Mouse (Mus musculus): Measurements from ENCODE around the gene Zbtb9. TPM values are rescaled to one million over a fixed set of nuclear protein-coding genes. Genes with fewer than 3 reads are reported as not detected.
A peak's percentile ranks its signal among the peaks of the same experiment; 100 is the strongest.

Zbtb9 gene
- polyA plus RNA-seq, 1 experiment from 2014 or later, result 13.3 TPM

GRCm38 (mm10) chr17:27011167-27011566 lies 38.2 kb downstream of the Zbtb9 start:
- no peak for TF ChIP-seq CTCF (IDR thresholded peaks at IDR 0.05; ENCODE audit: low read depth)
- WGBS, result 86% methylated on average over 10 of the region's 10 CpGs
- no peak for DNase-seq

GRCm38 (mm10) chr17:27011998-27012672 lies 39.2 kb downstream of the Zbtb9 start:
- TF ChIP-seq CTCF (IDR thresholded peaks at IDR 0.05; ENCODE audit: low read depth), result no peak; the same call in 1 of the 2 replicates
- no peak overlapping the region for H3K27ac ChIP-seq (ENCODE audit: low read depth)
- H3K4me3 ChIP-seq (ENCODE audit: low read depth, low read length), result no peak overlapping the region
- DNase-seq (peak; percentile 23), ATAC-seq (ENCODE audit: insufficient read depth) (no peak)
- H3K36me3 ChIP-seq (ENCODE audit: insufficient read depth), result no peaks in the 10 kb centered on the region
- H3K9ac ChIP-seq, result no peak overlapping the region
- 59% methylated on average over 14 of the region's 14 CpGs for WGBS
- H3K4me1 ChIP-seq (ENCODE audit: insufficient read depth), result no peaks in the 10 kb centered on the region
- H3K4me2 ChIP-seq, result no peak overlapping the region
- H3K9me3 ChIP-seq (ENCODE audit: low read depth, low read length), result no peaks in the 10 kb centered on the region
- no peaks in the 10 kb centered on the region for H3K27me3 ChIP-seq (ENCODE audit: insufficient read depth, low read length)

More at GRCm38 (mm10) chr17:27011167-27011566, 38.2 kb downstream of the Zbtb9 start:
- Histone ChIP-seq H3K9me3 (ENCODE audit: low read depth, low read length) (no peaks in the 10 kb centered on the region), H3K4me2 (no peak overlapping the region), H3K4me1 (ENCODE audit: insufficient read depth) (no peaks in the 10 kb centered on the region), H3K4me3 (ENCODE audit: low read depth, low read length) (no peak overlapping the region), H3K36me3 (ENCODE audit: insufficient read depth) (no peaks in the 10 kb centered on the region), H3K27me3 (ENCODE audit: insufficient read depth, low read length) (no peaks in the 10 kb centered on the region), H3K27ac (ENCODE audit: low read depth) (no peak overlapping the region), H3K9ac (no peak overlapping the region)
- no peak for ATAC-seq (ENCODE audit: insufficient read depth)

GRCm38 (mm10) chr17:27012909-27013308 lies 39.9 kb downstream of the Zbtb9 start:
- no peak overlapping the region for H3K27ac ChIP-seq (ENCODE audit: low read depth)
- WGBS, result 23% methylated on average over 6 of the region's 6 CpGs
- H3K4me1 ChIP-seq (ENCODE audit: insufficient read depth), result no peaks in the 10 kb centered on the region
- no peak overlapping the region for H3K4me3 ChIP-seq (ENCODE audit: low read depth, low read length)
- H3K4me2 ChIP-seq, result no peak overlapping the region
- no peak for TF ChIP-seq CTCF (IDR thresholded peaks at IDR 0.05; ENCODE audit: low read depth)
- ATAC-seq (ENCODE audit: insufficient read depth), result no peak
- H3K36me3 ChIP-seq (ENCODE audit: insufficient read depth), result no peaks in the 10 kb centered on the region
- no peak overlapping the region for H3K9ac ChIP-seq
- no peaks in the 10 kb centered on the region for H3K9me3 ChIP-seq (ENCODE audit: low read depth, low read length)
- H3K27me3 ChIP-seq (ENCODE audit: insufficient read depth, low read length), result no peaks in the 10 kb centered on the region
- DNase-seq, result peak; percentile 26

GRCm38 (mm10) chr17:27017564-27018499 lies 44.9 kb downstream of the Zbtb9 start:
- Histone ChIP-seq H3K4me1 (ENCODE audit: insufficient read depth) (no peaks in the 10 kb centered on the region), H3K27me3 (ENCODE audit: insufficient read depth, low read length) (no peaks in the 10 kb centered on the region), H3K4me2 (peak overlapping the region; percentile 73), H3K27ac (ENCODE audit: low read depth) (peak overlapping the region; percentile 37; the same call in 1 of the 2 replicates), H3K9ac (peak overlapping the region; percentile 53), H3K4me3 (ENCODE audit: low read depth, low read length) (peak overlapping the region; percentile 49), H3K36me3 (ENCODE audit: insufficient read depth) (peaks cover 32% of the 10 kb centered on the region), H3K9me3 (ENCODE audit: low read depth, low read length) (no peaks in the 10 kb centered on the region)
- no peak for TF ChIP-seq CTCF (IDR thresholded peaks at IDR 0.05; ENCODE audit: low read depth)
- ATAC-seq (ENCODE audit: insufficient read depth), result peak; percentile 57
- peak; percentile 97 for DNase-seq
- 8% methylated on average over 34 of the region's 34 CpGs for WGBS

- no peak for DNase-seq
- WGBS, result 29% methylated on average over 12 of the region's 12 CpGs
- ATAC-seq (ENCODE audit: insufficient read depth), result no peak
- H3K4me3 ChIP-seq (ENCODE audit: low read depth, low read length), result peak overlapping the region; percentile 49
- TF ChIP-seq CTCF (IDR thresholded peaks at IDR 0.05; ENCODE audit: low read depth), result no peak
- H3K36me3 ChIP-seq (ENCODE audit: insufficient read depth), result peaks cover 38% of the 10 kb centered on the region
- no peaks in the 10 kb centered on the region for H3K27me3 ChIP-seq (ENCODE audit: insufficient read depth, low read length)
- no peaks in the 10 kb centered on the region for H3K4me1 ChIP-seq (ENCODE audit: insufficient read depth)
- no peak overlapping the region for H3K27ac ChIP-seq (ENCODE audit: low read depth)
- H3K9me3 ChIP-seq (ENCODE audit: low read depth, low read length), result no peaks in the 10 kb centered on the region
- H3K9ac ChIP-seq, result peak overlapping the region; percentile 53
- H3K4me2 ChIP-seq, result peak overlapping the region; percentile 73
Measured at GRCm38 (mm10) chr17:27018555-27019196, 45.7 kb downstream of the Zbtb9 start.

- H3K9ac ChIP-seq, result no peak overlapping the region
- no peak for ATAC-seq (ENCODE audit: insufficient read depth)
- DNase-seq, result no peak
- peaks cover 56% of the 10 kb centered on the region for H3K36me3 ChIP-seq (ENCODE audit: insufficient read depth)
- no peak overlapping the region for H3K4me3 ChIP-seq (ENCODE audit: low read depth, low read length)
- no peaks in the 10 kb centered on the region for H3K27me3 ChIP-seq (ENCODE audit: insufficient read depth, low read length)
- 87% methylated on average over 14 of the region's 14 CpGs for WGBS
- H3K4me2 ChIP-seq, result no peak overlapping the region
- no peaks in the 10 kb centered on the region for H3K9me3 ChIP-seq (ENCODE audit: low read depth, low read length)
- TF ChIP-seq CTCF (IDR thresholded peaks at IDR 0.05; ENCODE audit: low read depth), result no peak
- no peaks in the 10 kb centered on the region for H3K4me1 ChIP-seq (ENCODE audit: insufficient read depth)
- H3K27ac ChIP-seq (ENCODE audit: low read depth), result no peak overlapping the region
Measured at GRCm38 (mm10) chr17:27021076-27021475, 48.1 kb downstream of the Zbtb9 start.
